Mouse (Mus musculus) layer of hippocampus, postnatal 14 days (tissue): ENCODE results near the gene Gk. TPM values are rescaled to one million over a fixed set of nuclear protein-coding genes. Genes with fewer than 3 reads are reported as not detected.

Experiments
- DNase-seq, 2 experiments: peaks; one replicate each; pipeline ENCODE4 v3.0.0; 2021 to 2022; ENCODE audit warnings: low spot score in 2 of 2, mixed read lengths in 1 of 2
- long read RNA-seq, 2 experiments: library from polyadenylated mRNA; stranded (forward); transcript quantifications; one replicate each; pipeline ENCODE4 v2.0.0; 2021
- total RNA-seq, 2 experiments: library from RNA; stranded (reverse); gene quantifications; 2 replicates each; pipeline ENCODE4 v1.2.3; 2021

The Gk gene
- 10 to 100 TPM; 25.6 to 32.5 TPM for total RNA-seq
- long read RNA-seq, experiment 1, full-length matches to known transcripts = 4 of 11 reads
- long read RNA-seq, experiment 1, partial matches to known transcripts = 2 of 11 reads
- long read RNA-seq, experiment 1, other reads (novel, unspliced or antisense) = 5 of 11 reads
- long read RNA-seq, experiment 2, full-length matches to known transcripts = 6 of 11 reads
- long read RNA-seq, experiment 2, partial matches to known transcripts = 0 of 11 reads
- long read RNA-seq, experiment 2, other reads (novel, unspliced or antisense) = 5 of 11 reads

GRCm38 (mm10) chrX:85776544-85777087, at the start of gene Gk:
Gene Gk, minus strand, starts transcription at chrX:85776819.
- DNase-seq = peak; percentile 91 to 97

GRCm38 (mm10) chrX:85804706-85805376, 28.2 kb upstream of the Gk start:
- no peak for DNase-seq

GRCm38 (mm10) chrX:85803006-85803405, 26.4 kb upstream of the Gk start:
- DNase-seq = no peak

- DNase-seq = no peak
These were observed 20.8 kb upstream of the Gk start for GRCm38 (mm10) chrX:85797449-85797848.

- no peak for DNase-seq
These were observed 1.7 kb upstream of the Gk start for GRCm38 (mm10) chrX:85778346-85778745.

GRCm38 (mm10) chrX:85777141-85777540, 522 bp upstream of the Gk start:
- DNase-seq = no peak

- peak; percentile 14 to 23 for DNase-seq
These were observed 608 bp downstream of the Gk start for GRCm38 (mm10) chrX:85775879-85776543.

- no peak for DNase-seq
These were observed 5.3 kb downstream of the Gk start for GRCm38 (mm10) chrX:85771303-85771702.

- DNase-seq = no peak
These were observed 5.9 kb downstream of the Gk start for GRCm38 (mm10) chrX:85770747-85771146.

GRCm38 (mm10) chrX:85768578-85768977, 8.0 kb downstream of the Gk start:
- DNase-seq = no peak

GRCm38 (mm10) chrX:85756005-85756404, 20.6 kb downstream of the Gk start:
- DNase-seq = no peak

GRCm38 (mm10) chrX:85743837-85744236, 32.8 kb downstream of the Gk start:
- DNase-seq = no peak

GRCm38 (mm10) chrX:85733228-85733627, 43.4 kb downstream of the Gk start:
- DNase-seq = no peak

GRCm38 (mm10) chrX:85731133-85731938, 45.3 kb downstream of the Gk start:
- no peak for DNase-seq

GRCm38 (mm10) chrX:85721226-85721625, 55.4 kb downstream of the Gk start:
- DNase-seq = peak in 1 of 2 experiments; percentile 1

GRCm38 (mm10) chrX:85710399-85710798, 66.2 kb downstream of the Gk start:
- DNase-seq = no peak

- DNase-seq = no peak
These were observed 70.9 kb downstream of the Gk start for GRCm38 (mm10) chrX:85705715-85706114.

GRCm38 (mm10) chrX:85683723-85684122, 92.9 kb downstream of the Gk start:
- no peak for DNase-seq

- no peak for DNase-seq
These were observed 94.5 kb downstream of the Gk start for GRCm38 (mm10) chrX:85682125-85682524.

GRCm38 (mm10) chrX:85676808-85677207, 99.8 kb downstream of the Gk start:
- peak; percentile 27 to 66 for DNase-seq
